Mouse (Mus musculus): ENCODE data around the gene Tspear.
A peak's percentile ranks its signal among the peaks of the same experiment; 100 is the strongest.
"Not testable (repeated sequence)": the region's sequence is repeated elsewhere in the genome, so short reads cannot be mapped to it uniquely, and the experiment has no call there.

The Tspear gene

GRCm38 (mm10) chr10:77797677-77798076, 111.3 kb downstream of the Tspear start:
- no peak for DNase-seq

- not testable (repeated sequence) for DNase-seq
Observed at GRCm38 (mm10) chr10:77798164-77798920, 112.0 kb downstream of the Tspear start.

GRCm38 (mm10) chr10:77798921-77799508, 112.6 kb downstream of the Tspear start, which contains the start of gene Gm19668:
Gm19668 (minus strand) TSS chr10:77799133.
- DNase-seq: no peak

DNA sequence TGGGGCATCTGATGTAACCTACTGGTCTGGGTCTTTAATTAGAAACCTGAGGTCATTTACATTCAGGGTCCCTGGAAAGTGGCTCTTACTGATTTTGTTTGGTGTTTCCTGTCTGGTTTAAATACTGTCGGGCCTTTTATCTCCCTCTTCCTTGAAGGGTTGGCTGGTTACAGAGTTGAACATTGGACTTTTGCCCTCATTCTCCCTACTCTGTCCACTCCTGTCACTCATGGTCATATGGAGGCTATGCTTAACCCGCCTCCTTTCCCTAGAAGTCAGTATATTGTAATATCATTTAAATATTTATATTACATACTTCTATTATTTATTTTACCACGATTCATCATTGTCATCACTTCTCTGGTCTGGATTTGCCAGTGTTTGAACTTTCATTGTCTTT, 117.7 kb downstream of the Tspear start:
- no peak for DNase-seq

GRCm38 (mm10) chr10:77811743-77812142, 125.4 kb downstream of the Tspear start, which contains the start of gene Gm9507:
Gm9507 (minus strand) TSS chr10:77811843.
- no peak for DNase-seq

DNA sequence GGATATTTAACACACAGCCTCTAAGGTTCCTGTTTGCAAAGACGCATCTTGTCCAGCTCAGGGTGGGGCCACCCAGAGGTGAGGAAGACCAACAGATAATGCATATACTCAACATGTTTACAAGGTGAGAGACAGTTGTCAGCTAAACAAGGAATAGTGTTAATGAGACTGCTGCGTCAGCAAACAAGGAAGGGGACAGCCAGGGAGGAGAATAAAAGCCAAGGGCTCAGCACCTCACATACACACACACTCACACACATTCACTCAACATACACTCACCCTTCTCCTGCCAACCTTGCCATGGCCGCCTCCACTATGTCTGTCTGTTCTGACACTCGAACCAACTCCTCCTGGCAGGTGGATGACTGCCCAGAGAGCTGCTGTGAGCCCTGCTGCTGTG, 128.0 kb downstream of the Tspear start, which contains the start of gene Gm2696:
TSS of gene Gm2696 (plus strand) at position 301 of the 400 bp plus-strand sequence.
- no peak for DNase-seq

DNA sequence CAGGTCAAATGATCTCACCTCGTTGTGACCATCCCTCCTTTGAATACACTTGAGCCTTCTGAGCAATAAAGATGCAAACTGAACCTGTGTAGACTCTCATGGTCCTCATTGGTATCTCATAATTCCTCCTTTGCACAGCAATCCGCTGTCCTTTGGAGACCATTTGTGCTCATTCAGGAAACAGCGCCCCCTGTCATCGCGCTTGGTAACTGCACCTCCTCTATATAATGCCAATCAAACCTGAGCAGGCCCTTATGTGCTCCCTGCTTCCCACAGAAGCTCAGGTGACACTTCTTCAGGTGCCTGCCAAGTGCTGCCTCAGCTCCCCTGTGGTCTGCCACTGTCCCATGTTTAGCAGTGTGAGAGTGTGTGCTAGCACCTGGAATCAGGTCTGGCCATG, 129.1 kb downstream of the Tspear start:
- peak; percentile 6 to 9 for DNase-seq

DNA sequence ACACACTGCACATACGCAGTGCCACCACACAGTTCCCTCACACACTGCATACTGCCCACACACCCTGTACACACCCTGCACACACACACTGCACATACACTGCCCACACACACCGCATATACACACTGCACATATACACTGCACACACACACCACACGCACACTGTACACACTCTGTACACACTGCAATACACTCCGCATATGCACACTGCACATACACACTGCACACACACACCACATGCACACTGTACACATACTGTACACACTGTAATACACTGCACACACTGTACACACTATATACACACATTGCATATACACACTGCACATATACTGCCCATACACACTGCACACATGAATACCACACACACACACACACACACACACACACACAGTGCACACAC, 132.2 kb downstream of the Tspear start:
- no peak for DNase-seq

GRCm38 (mm10) chr10:77819203-77819602, 132.8 kb downstream of the Tspear start:
- DNase-seq: no peak

GRCm38 (mm10) chr10:77826951-77827350, 140.6 kb downstream of the Tspear start, which contains the start of gene Krtap10-4:
Krtap10-4 (minus strand) TSS chr10:77827095.
- DNase-seq: no peak

- DNase-seq: no peak
Observed at GRCm38 (mm10) chr10:77835647-77836046, 149.3 kb downstream of the Tspear start, which contains the start of gene Krtap10-10. Krtap10-10 (plus strand) TSS chr10:77835947.

DNA sequence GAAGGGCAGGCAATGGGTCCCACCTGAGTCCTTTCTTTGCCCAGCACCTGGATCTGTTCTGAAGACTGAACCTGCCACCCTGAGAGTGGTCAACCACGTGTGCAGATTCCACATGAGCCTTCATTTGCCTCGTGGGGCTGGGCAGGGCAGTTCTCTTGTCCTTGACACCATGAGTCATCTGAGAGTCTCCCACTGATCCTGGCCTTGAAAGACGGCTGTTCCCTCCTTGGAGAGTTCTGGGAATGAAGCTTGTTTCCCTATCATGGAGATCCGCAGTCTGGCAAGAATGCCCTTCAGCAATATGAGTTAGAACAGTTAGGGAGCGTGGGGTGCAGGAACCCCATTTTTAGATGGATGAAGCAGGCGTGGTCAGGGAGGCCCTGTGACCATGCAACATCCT, 152.6 kb downstream of the Tspear start:
- no peak for DNase-seq

GRCm38 (mm10) chr10:77846503-77846902, 160.1 kb downstream of the Tspear start, which contains the start of gene Gm36176:
Gm36176 (plus strand) TSS chr10:77846803.
- DNase-seq: no peak

GRCm38 (mm10) chr10:77846961-77847360, 160.6 kb downstream of the Tspear start:
- no peak for DNase-seq

DNA sequence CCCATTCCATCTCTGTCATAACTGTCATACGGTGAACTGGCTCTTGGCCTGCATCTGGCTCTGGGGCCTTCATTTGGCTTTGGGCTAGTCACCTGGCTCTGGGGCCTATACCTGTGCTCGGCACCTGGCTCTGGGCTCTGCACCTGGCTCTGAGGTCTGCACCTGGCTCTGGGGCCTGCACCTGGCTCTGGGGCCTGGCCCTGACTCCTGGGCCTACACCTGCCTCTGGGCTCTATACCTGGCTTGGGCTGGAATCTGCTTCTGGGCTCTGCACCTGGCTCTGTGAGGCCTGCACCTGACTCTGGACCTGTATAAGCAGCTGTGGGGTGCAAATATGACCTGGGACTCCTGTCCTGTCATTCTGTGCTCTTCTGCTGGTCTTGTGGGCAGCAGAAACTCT, 161.2 kb downstream of the Tspear start:
- no peak for DNase-seq

GRCm38 (mm10) chr10:77852559-77852958, 166.2 kb downstream of the Tspear start, which contains the start of gene Gm10318:
Gm10318 (plus strand) TSS chr10:77852859.
- no peak for DNase-seq

DNA sequence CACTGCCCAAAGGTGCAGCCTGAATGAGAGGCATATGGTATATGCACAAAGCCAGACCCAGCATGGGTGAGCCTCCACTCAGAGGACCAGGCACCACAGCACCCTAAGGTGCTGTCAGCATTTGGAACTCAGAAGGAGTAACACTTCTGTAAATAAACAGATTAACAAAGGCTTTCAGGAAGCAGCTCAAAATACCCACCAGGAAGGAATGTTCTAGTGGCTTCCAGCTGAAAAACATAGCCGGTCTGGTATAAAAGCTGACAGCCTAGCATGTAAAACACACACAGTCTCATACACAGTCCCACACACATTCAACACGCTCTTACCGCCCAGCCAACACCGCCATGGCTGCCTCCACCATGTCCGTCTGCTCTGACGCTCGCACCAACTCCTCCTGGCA, 175.3 kb downstream of the Tspear start, which contains the start of gene Gm3285:
TSS of gene Gm3285 (plus strand) at position 301 of the 400 bp plus-strand sequence.
- DNase-seq: no peak

- peak; percentile 76 to 81 for DNase-seq
Observed at GRCm38 (mm10) chr10:77864067-77864761, 177.8 kb downstream of the Tspear start.

- no peak for DNase-seq
Observed at GRCm38 (mm10) chr10:77864762-77865143, 178.4 kb downstream of the Tspear start.

- no peak for DNase-seq
Observed at GRCm38 (mm10) chr10:77867546-77867945, 181.2 kb downstream of the Tspear start.

- peak; percentile 39 to 62 for DNase-seq
Observed at GRCm38 (mm10) chr10:77869651-77870050, 183.3 kb downstream of the Tspear start.

GRCm38 (mm10) chr10:77878985-77879384, 192.6 kb downstream of the Tspear start:
- DNase-seq: peak; percentile 28 to 42

GRCm38 (mm10) chr10:77880305-77880704, 193.9 kb downstream of the Tspear start:
- no peak for DNase-seq
